Mouse (Mus musculus) cerebellum, adult 11-12 months (tissue): ENCODE data around the gene Mlh1.

Source experiments
- DNase-seq: peaks from one replicate; pipeline ENCODE4 v3.0.0; 2022

Gene Mlh1

DNA sequence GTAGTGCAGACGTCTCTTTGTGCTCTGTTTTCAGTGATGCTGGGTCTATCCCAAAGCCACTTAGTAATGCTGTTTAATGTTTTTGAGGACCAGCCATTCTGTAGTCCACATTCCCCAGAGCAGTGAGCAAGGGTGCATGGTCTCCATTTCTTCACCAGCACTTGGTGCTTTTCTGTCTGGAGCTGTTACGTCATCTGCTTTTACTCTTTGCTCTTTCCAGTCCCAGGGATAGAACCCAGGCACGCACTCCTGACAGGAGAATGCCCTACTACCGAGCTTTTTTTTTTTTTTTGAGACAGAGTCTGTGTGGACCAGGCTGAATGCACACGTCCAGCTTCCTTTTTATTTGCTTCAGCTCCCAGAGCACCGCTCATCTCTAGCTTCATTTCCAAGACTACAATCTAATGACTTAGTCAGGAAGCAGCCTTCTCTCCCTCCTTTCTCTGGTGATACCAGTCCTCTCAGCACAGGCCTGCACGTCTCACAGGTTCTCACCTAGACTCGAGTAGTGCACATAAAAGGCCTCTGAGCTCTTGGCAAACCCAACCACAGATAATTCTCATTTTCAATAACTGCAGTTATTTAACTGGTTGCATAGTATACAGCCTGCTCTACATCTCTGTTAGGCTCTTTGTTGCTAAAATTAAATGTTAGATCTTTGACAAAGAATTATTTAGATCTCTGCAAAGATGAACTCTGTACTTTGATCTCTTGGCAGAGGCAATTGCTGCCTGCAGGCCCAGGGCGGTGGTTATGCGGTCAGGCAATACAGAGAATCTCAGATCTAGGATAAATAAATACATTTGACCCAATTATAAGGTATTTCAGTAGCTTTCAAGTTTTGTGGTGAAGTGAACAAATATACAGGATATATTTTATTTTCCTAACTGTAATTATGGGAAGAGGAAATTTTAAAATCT lies 60.2 kb downstream of the Mlh1 start:
- DNase-seq, result no peak

DNA sequence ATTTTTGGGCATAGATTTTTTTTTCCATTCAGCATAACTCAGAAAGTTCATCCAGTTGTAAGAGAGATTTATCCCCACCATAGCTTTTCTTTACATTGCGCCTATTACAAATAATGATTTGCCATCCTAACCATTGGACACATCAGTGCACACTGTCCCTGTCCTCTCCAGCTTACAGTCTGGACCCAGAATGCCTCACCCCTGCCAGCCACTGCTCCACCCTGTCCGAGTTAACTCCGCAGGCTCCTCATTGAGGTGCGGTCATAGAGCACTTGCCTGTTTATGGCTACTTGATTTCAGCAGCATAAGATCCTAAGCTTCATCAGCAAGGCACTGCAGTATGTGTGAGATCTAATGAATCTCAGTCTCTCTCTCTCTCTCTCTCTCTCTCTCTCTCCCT lies 61.2 kb downstream of the Mlh1 start:
- no peak for DNase-seq

DNA sequence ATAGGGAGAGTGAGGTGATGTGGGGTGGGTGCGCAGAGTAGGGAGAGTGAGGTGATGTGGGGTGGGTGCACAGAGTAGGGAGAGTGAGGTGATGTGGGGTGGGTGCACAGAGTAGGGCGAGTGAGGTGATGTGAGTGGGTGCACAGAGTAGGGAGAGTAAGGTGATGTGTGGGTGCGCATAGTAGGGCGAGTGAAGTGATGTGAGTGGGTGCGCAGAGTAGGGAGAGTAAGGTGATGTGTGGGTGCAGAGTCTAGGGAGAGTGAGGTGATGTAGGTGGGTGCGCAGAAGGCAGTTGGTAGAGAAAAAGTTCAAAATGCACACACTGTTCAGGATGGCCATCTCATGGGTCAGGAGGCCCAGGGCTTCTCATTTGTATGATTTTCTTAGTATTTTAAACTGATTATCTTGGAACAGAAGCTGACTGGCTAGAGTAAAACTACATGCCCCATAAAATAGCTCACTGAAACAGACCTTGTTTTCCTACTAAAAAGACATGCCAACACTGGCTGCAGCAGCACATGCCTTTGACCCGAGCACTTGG lies 62.4 kb downstream of the Mlh1 start:
- no peak for DNase-seq

DNA sequence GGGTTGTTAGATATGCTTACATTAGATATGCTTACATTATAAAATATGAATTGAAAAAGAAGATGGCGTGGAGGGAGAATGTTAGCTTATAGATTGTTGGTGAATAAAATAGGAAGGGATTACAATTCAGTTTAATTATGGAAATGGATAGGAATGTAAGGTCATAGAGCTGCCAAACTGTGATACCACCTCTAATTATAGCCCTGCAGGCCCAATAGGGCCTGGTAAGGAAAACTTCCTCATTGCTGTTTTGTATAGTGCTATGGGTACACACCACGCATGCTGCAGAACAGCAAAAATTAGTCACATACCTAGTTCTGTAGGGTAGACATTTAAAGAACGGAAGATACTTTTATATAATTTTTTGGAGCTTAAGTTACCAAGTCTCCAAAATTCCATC lies 63.4 kb downstream of the Mlh1 start:
- DNase-seq, result no peak

DNA sequence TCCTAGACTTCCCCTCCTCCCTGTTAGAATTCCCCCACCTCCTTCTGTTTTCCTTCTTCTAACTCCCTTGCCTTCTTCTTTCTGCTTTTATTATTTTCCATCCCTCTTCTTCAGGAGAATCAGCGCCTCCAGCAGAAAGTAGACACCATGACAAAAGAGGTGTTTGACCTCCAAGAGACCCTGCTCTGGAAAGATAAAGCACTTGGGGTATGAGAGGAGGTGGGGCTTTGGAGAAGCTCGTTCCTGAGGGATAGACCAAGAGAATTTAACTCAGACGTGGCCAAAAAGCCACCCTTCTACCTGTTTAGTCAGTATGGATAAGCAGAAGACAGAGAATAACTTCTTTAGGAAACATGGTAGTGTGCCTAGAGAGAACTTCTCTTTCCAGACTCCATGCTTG lies 63.9 kb downstream of the Mlh1 start:
- no peak for DNase-seq

DNA sequence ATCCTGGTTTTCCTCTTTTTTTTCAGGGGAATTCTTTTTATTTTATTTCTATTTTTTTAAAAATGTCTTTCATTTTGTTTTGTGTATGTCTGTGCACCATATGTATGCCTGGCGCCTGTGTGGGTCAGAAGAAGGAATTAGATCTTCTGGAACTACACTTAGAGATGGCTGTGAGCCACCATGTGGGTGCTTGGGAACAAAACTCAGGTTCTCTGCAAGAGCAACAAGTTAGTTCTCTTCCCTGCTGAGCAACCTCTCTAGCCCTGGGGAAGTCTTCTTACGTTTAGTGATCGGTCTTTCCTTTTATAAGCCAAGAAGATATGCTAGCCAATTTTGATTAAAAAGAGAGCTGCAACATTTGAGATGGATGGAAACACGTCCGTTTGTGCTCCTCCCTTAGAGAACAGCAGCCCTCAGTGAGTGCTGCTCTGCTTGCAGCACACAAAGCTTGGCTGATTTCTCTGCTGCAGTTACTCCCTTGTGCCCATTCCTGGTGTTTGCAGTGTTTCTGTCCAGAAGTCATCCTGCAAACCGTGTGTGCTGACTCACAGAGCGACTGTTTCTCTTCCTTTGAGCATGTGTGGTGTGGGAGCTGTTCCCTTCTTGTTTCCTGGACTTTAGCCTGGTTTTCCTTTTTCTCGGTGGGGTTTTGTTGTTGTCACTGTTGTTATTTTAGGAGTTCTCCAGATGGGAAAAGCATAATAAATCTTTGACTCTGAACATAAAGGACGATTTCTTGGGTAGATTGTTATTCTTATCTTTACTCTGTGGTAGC lies 66.8 kb downstream of the Mlh1 start:
- DNase-seq, result no peak

DNA sequence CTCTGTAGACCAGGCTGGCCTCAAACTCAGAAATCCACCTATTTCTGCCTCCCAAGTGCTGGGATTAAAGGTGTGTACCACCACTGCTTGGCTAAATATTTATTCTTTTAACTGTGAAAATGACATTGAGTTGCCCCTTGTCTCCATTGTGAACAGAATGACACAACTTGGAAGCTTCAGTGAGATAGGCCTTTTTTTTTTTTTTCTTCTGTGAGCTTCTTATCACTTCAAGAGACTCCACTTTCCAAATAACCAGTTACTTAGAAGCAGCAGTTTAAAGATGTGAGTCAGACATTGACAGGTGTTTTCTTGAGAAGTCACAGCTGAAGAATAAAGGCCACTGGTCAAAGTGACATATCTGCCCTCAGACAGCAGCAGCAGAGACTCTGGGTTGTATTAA lies 71.4 kb downstream of the Mlh1 start:
- DNase-seq, result no peak

DNA sequence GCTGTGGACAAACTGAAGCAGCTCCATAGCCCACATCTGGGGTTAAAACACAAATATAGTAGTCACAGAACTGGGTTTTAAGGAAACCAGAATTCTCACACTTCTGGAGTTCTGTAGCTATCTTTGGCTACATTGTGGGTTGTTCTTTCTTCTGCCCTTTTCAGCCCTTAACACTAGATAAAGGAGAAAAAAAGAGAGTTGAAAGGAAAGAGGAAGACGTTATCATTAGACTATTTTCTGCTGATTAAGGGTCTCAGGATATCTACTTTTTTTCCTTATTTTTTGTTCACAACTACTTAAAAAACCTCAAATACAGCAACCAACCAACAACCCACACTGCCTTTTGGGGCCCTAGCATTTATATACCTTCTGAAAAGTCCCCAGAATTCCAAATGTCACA lies 73.3 kb downstream of the Mlh1 start:
- no peak for DNase-seq

DNA sequence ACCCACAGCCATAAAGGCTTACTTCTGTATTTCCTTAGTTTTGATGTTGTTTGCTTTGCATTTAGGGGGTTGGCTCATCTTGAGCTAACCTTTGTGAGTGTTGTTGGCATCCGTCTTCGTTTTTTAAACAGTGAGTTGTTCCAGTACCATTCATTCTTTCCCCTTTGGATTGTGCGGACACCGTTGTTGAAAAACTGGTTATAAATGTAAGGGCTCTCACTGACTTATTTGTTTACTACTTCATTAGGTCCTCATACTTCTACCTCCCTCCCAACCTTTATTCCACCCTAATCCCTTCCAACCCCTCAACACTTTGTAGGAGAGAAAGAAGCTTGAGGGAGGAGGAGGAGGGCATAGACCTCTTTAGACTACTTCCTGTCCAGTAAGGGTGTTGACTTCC lies 73.9 kb downstream of the Mlh1 start:
- DNase-seq, result no peak

DNA sequence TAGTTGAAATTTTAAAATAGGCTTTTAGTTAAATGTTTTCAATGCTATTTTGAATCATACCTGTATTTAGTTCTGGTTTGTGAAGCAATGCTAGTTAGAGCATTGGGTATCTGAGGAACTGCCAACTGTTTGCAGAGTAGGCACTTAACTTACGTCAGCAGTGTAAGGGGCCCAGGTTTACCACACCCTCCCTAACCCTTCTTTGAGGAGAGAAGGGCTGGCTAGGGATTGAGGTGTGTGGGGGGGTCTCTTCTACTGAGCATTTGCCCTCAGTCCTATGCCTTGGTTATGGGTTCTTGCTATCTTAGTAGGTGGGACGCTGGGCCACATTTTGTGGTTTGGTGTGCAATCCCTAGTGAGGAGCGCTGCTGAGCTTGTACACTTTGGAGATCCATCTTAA lies 74.5 kb downstream of the Mlh1 start:
- no peak for DNase-seq

DNA sequence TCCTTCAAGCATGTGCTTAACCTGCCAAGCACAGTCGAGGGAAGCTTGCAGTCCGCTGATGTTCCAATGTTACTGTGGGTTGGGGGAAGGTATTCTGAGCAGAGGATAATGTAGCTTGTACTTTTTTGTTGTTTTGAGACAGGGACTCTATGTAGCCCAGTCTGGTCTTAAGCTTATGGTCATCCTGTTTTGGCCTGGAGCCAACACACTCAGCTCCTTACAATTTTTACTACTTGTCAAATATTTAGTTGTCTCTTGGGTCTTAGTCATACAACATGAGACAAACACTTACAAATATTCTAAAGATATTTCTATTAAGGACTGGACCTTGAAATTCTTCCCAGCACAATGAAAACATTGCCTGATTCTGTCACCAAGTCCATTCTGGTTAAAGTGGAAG lies 78.4 kb downstream of the Mlh1 start:
- DNase-seq, result no peak

DNA sequence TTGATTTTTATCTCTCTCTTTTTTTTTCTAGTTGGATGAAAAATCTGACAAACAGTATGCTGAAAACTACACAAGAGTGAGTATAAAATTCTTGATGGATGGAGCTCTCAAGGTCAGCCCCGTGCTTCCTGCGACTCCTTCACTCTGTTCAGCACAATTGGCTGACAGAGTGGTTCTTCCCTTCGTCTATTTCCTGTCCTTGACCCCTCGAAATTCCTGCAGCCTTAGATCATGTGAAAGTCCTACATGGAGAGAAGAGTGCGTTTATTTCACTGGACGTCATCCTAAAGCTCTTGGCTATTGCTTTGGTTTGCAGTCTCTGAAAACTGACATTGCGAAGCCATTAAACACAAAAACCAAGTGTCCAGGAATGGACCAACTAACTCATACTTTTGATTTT lies 82.9 kb downstream of the Mlh1 start:
- DNase-seq, result no peak

DNA sequence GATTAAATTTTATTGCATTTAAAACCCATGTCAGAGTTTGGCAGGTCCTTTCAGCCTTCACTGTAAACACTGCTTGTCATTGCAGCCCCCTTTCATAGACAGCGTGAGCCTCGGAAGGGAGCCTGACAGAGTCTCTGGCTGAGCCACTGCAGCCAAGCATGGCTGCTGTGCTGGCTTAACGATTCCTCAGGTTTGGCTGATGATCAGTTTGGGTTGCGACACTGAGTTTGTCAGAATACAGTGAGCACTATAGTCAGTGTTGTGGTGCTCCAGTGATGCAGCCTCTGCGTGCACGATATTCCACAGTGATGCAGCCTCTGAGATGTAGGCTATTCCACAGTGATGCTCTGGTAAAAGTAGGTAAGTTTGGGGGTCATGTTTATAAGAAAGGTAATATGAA lies 84.7 kb downstream of the Mlh1 start:
- DNase-seq, result no peak

DNA sequence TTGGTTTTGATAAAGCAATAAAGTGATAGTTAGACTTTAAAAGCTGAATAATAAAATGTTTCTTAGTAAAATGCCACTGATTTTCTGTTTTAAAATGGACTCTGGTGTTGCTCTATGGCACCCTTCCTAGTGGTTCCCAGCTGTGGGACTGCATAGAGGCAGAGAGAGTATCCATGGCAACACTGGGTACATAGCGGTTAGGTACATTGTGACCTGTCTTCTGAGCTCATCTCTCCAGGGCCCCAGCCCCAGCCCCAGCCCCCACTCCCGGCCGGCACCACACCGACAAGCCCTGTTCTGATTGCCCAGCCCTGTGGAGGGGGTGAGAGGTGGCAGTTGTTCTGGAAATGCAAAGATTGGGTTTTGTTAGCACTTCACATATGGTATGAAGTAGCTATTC lies 86.7 kb downstream of the Mlh1 start:
- no peak for DNase-seq

DNA sequence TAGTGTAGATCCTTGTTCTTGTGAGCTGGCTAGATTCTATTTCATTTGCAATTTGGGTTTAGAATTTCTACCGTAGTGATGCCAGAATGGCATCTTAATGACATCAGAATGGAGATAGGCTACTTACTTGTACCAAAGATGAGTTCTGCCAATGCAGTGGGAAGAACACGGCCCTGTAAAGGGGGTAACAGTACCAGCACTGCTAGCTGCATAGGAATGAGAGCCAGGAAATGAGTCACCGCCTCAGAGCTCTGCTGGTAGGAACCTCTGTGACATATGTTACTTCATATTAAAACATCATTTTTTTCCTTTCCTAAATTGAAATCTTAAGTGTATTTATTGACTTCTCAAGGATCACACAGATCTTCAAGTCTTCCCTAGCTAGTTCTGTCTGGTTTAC lies 89.4 kb downstream of the Mlh1 start:
- DNase-seq, result no peak

DNA sequence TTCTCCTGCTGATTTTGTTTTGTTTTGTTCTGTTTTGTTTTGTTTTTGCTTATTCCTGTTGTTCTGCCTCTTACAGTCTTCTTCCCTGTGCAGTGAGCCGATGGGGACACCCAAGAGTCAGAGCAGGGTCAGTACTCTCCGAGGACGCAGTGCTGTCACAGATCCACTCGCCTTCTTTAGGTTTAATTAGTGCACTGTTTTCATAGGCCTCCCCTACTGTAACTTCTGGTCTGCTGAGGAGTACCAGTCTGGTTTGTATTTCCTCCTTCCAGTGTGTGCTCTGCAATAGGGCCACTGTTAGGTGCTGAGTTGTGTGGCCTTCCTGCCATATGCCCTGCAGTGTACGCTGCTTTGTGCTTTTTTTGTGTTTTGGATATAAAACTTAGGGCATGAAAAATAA lies 92.6 kb downstream of the Mlh1 start:
- no peak for DNase-seq
